Mouse (Mus musculus): ENCODE measurements at regions not wholly inside any gene's neighbourhood (a gene's known extent, or its start where the extent isn't known, plus 50 kb on each side); places are given as distances from the start of the nearest gene placed in this dataset.

DNA sequence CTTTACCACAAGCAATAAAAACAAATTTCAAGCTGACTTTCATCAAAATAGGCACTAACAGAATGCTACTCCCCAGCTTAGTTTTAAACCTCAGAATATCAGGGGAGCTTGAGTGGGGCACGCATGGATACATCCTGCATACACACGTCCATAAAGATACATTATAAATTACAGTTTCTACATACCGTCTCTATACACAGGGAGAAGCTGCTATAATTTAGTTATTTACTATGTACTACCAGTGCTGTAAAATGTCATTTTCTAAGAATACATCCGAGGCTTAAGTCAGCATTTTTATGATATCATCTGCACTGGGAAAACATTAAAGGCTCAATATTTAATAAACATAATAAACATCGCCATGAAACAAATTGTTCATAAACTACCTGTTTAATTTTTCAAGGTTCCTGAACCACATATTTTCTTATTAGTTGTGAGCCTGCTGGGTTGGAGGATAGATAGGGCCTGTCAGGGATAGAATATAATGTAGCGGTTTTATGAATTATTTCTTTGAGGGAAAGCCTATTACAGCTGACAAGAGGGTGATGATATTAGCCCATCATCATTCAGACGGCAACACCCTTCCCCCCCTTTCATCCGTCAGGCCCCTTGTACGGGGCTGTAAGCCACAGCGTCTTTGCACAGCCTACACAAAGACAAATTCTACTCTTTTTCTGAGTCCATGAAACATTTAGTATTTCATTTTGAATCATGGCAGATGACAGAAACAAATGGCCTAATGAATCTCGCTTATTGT is 292.1 kb upstream of the Tmco5 start:
- TF ChIP-seq CTCF (IDR thresholded peaks at IDR 0.05; ENCODE audit: insufficient read depth, low read depth, low read length), result no peak
- TF ChIP-seq POLR2A (IDR thresholded peaks at IDR 0.05; ENCODE audit: insufficient read depth, low read depth, low read length), result no peak
